Mouse (Mus musculus) lung, adult 2 months (tissue): Measurements from ENCODE around the gene Smyd3. TPM values are rescaled to one million over a fixed set of nuclear protein-coding genes. Genes with fewer than 3 reads are reported as not detected.

Experiments used
- DNase-seq: peaks from one replicate; pipeline ENCODE4 v3.0.0; 2022
- H3K4me1 ChIP-seq: fragments of 200-500 bp; 2 replicates; pipeline ENCODE4 v1.6.1; 2011; ENCODE audit warnings: low read length; ENCODE audit not compliant: control insufficient read depth, insufficient read depth
- H3K4me3 ChIP-seq: fragments of 200-500 bp; replicated peaks from 2 replicates; pipeline ENCODE3; 2011; ENCODE audit warnings: low read depth, mild to moderate bottlenecking, control low read depth, low read length; ENCODE audit errors: extremely low read depth
- CTCF ChIP-seq: fragments of 200-500 bp; IDR thresholded peaks from 2 replicates; pipeline ENCODE4 v1.5.1; 2011; ENCODE audit warnings: mild to moderate bottlenecking, low read length, control low read depth; ENCODE audit not compliant: insufficient read depth
- POLR2A ChIP-seq: fragments of 200-500 bp; IDR thresholded peaks from 2 replicates; pipeline ENCODE4 v1.6.1; 2011; ENCODE audit warnings: low read depth, mild to moderate bottlenecking, control low read depth, low read length, borderline replicate concordance; ENCODE audit errors: extremely low read depth
- WGBS: fragments of 180-500 bp; shearing (Covaris S2); methylation state at CpG from one replicate; pipeline ENCODE4 v1.1.7; 2018; 5-methylcytosine and 5-hydroxymethylcytosine counted together
- polyA plus RNA-seq: library from polyadenylated mRNA; depleted of rRNA; stranded (reverse); fragments of >200 nt; gene quantifications from 2 replicates; pipeline ENCODE4 v1.2.3, GENCODE M21; 2012

The Smyd3 gene
- polyA plus RNA-seq, 1 experiment: 4.7 TPM

- 78% methylated on average over 2 of the region's 2 CpGs for WGBS
- TF ChIP-seq CTCF: no peak
- TF ChIP-seq POLR2A: no peak
- Histone ChIP-seq H3K4me1 (no peaks in the 10 kb centered on the region), H3K4me3 (no peak overlapping the region)
- no peak for DNase-seq
Measured at GRCm38 (mm10) chr1:179357111-179357510, 160.7 kb downstream of the Smyd3 start.

- WGBS: 84% methylated on average over 6 of the region's 6 CpGs
- TF ChIP-seq POLR2A (no peak), CTCF (no peak)
- H3K4me1 ChIP-seq: no peaks in the 10 kb centered on the region
- no peak overlapping the region for H3K4me3 ChIP-seq
- DNase-seq: no peak
Measured at GRCm38 (mm10) chr1:179354250-179354649, 163.6 kb downstream of the Smyd3 start.

GRCm38 (mm10) chr1:179345318-179345925 lies 172.4 kb downstream of the Smyd3 start:
- no peak for TF ChIP-seq POLR2A
- TF ChIP-seq CTCF: no peak
- Histone ChIP-seq H3K4me1 (no peaks in the 10 kb centered on the region), H3K4me3 (no peak overlapping the region)
- no peak for DNase-seq
- 62% methylated on average over 2 of the region's 2 CpGs for WGBS

- Histone ChIP-seq H3K4me3 (no peak overlapping the region), H3K4me1 (no peaks in the 10 kb centered on the region)
- TF ChIP-seq CTCF: no peak
- WGBS: 94% methylated on average over 17 of the region's 17 CpGs
- DNase-seq: no peak
Measured at GRCm38 (mm10) chr1:179343426-179343825, 174.4 kb downstream of the Smyd3 start.

- Histone ChIP-seq H3K4me3 (no peak overlapping the region), H3K4me1 (no peaks in the 10 kb centered on the region)
- TF ChIP-seq POLR2A (no peak), CTCF (no peak)
- DNase-seq: no peak
- 93% methylated on average over 1 of the region's 1 CpGs for WGBS
Measured at GRCm38 (mm10) chr1:179341589-179341988, 176.3 kb downstream of the Smyd3 start.

- 88% methylated on average over 3 of the region's 3 CpGs for WGBS
- no peak overlapping the region for H3K4me3 ChIP-seq
- no peaks in the 10 kb centered on the region for H3K4me1 ChIP-seq
- DNase-seq: no peak
- TF ChIP-seq POLR2A (no peak), CTCF (no peak)
Measured at GRCm38 (mm10) chr1:179339066-179339465, 178.8 kb downstream of the Smyd3 start.

- TF ChIP-seq CTCF (no peak), POLR2A (no peak)
- no peak for DNase-seq
- Histone ChIP-seq H3K4me1 (no peaks in the 10 kb centered on the region), H3K4me3 (no peak overlapping the region)
- 89% methylated on average over 5 of the region's 5 CpGs for WGBS
Measured at GRCm38 (mm10) chr1:179337529-179337928, 180.3 kb downstream of the Smyd3 start.

GRCm38 (mm10) chr1:179326965-179327308 lies 190.9 kb downstream of the Smyd3 start:
- DNase-seq: no peak
- Histone ChIP-seq H3K4me1 (no peaks in the 10 kb centered on the region), H3K4me3 (no peak overlapping the region)
- 96% methylated on average over 3 of the region's 3 CpGs for WGBS
- no peak for TF ChIP-seq CTCF
- TF ChIP-seq POLR2A: no peak

- no peaks in the 10 kb centered on the region for H3K4me1 ChIP-seq
- WGBS: 92% methylated on average over 9 of the region's 9 CpGs
- H3K4me3 ChIP-seq: no peak overlapping the region
- TF ChIP-seq POLR2A: no peak
- no peak for TF ChIP-seq CTCF
- DNase-seq: no peak
Measured at GRCm38 (mm10) chr1:179326262-179326964, 191.4 kb downstream of the Smyd3 start.

- TF ChIP-seq POLR2A: no peak
- no peak for TF ChIP-seq CTCF
- Histone ChIP-seq H3K4me1 (no peaks in the 10 kb centered on the region), H3K4me3 (no peak overlapping the region)
- no peak for DNase-seq
- 79% methylated on average over 6 of the region's 6 CpGs for WGBS
Measured at GRCm38 (mm10) chr1:179324271-179324670, 193.6 kb downstream of the Smyd3 start.
